Mouse (Mus musculus): ENCODE measurements around the gene Dolk. TPM values are rescaled to one million over a fixed set of nuclear protein-coding genes. Genes with fewer than 3 reads are reported as not detected.

The Dolk gene
- total RNA-seq, 2 experiments from 2014 or later, result 23.6 to 26.3 TPM

GRCm38 (mm10) chr2:30253809-30254208, 32.3 kb downstream of the Dolk start:
- intact Hi-C loops (cut with DNase I), result no loop called here
- DNase-seq (ENCODE audit: low spot score), result no peak

- intact Hi-C loops (cut with DNase I), result no loop called here
- DNase-seq (ENCODE audit: low spot score), result no peak
These were observed 33.6 kb downstream of the Dolk start for GRCm38 (mm10) chr2:30252521-30252920.

GRCm38 (mm10) chr2:30251417-30252104, 34.6 kb downstream of the Dolk start:
- no peak for DNase-seq (ENCODE audit: low spot score)
- intact Hi-C loops (cut with DNase I), result no loop called here

- DNase-seq (ENCODE audit: low spot score), result no peak
- intact Hi-C loops (cut with DNase I), result no loop called here
These were observed 35.7 kb downstream of the Dolk start for GRCm38 (mm10) chr2:30250166-30251128.

GRCm38 (mm10) chr2:30249182-30249581, 37.0 kb downstream of the Dolk start:
- intact Hi-C loops (cut with DNase I), result no loop called here
- DNase-seq (ENCODE audit: low spot score), result no peak

- intact Hi-C loops (cut with DNase I), result no loop called here
- no peak for DNase-seq (ENCODE audit: low spot score)
These were observed 38.5 kb downstream of the Dolk start for GRCm38 (mm10) chr2:30247681-30248080.

- intact Hi-C loops (cut with DNase I), result no loop called here
- no peak for DNase-seq (ENCODE audit: low spot score)
These were observed 39.1 kb downstream of the Dolk start for GRCm38 (mm10) chr2:30247036-30247435.

- no peak for DNase-seq (ENCODE audit: low spot score)
- intact Hi-C loops (cut with DNase I), result loop anchor here (2.0 kb wide), 1 partner anchor 14 kb away; no protein-coding TSS in a partner anchor
These were observed 41.4 kb downstream of the Dolk start for GRCm38 (mm10) chr2:30244595-30245178.

- intact Hi-C loops (cut with DNase I), result no loop called here
- DNase-seq (ENCODE audit: low spot score), result no peak
These were observed 42.7 kb downstream of the Dolk start for GRCm38 (mm10) chr2:30243391-30243790.

- peak; percentile 83 for DNase-seq (ENCODE audit: low spot score)
- intact Hi-C loops (cut with DNase I), result loop anchor here (1.0 kb wide), 1 partner anchor 21 kb away; no protein-coding TSS in a partner anchor
These were observed 43.6 kb downstream of the Dolk start for GRCm38 (mm10) chr2:30242509-30242908.

- intact Hi-C loops (cut with DNase I), result no loop called here
- DNase-seq (ENCODE audit: low spot score), result no peak
These were observed 45.9 kb downstream of the Dolk start, which contains the start of gene Gm28035 for GRCm38 (mm10) chr2:30240267-30240666. TSS of gene Gm28035 (plus strand) at chr2:30240567.

GRCm38 (mm10) chr2:30239777-30240176, 46.4 kb downstream of the Dolk start:
- DNase-seq (ENCODE audit: low spot score), result peak; percentile 71
- intact Hi-C loops (cut with DNase I), result no loop called here

GRCm38 (mm10) chr2:30238906-30239465, 47.1 kb downstream of the Dolk start:
- intact Hi-C loops (cut with DNase I), result no loop called here
- no peak for DNase-seq (ENCODE audit: low spot score)

GRCm38 (mm10) chr2:30237881-30238280, 48.3 kb downstream of the Dolk start:
- no peak for DNase-seq (ENCODE audit: low spot score)
- intact Hi-C loops (cut with DNase I), result loop anchor here (1.0 to 2.0 kb wide), 3 partner anchors 32 to 59 kb away; partner anchors contain the start of genes Kyat1 and Spout1

- intact Hi-C loops (cut with DNase I), result loop anchor here (1.0 to 2.0 kb wide), 3 partner anchors 32 to 59 kb away; partner anchors contain the start of genes Kyat1 and Spout1
- peak; percentile 100 for DNase-seq (ENCODE audit: low spot score)
These were observed 48.8 kb downstream of the Dolk start, which contains the start of gene Lrrc8a for GRCm38 (mm10) chr2:30237199-30237880. TSS of gene Lrrc8a (plus strand) at chr2:30237715.

- intact Hi-C loops (cut with DNase I), result loop anchor here (1.0 to 2.0 kb wide), 3 partner anchors 31 to 58 kb away; partner anchors contain the start of genes Kyat1 and Spout1
- DNase-seq (ENCODE audit: low spot score), result no peak
These were observed 49.5 kb downstream of the Dolk start for GRCm38 (mm10) chr2:30236426-30237198.

GRCm38 (mm10) chr2:30235593-30235992, 50.5 kb downstream of the Dolk start:
- intact Hi-C loops (cut with DNase I), result no loop called here

More at GRCm38 (mm10) chr2:30235593-30235992, 50.5 kb downstream of the Dolk start:
- DNase-seq (ENCODE audit: low spot score), result no peak
